Mouse (Mus musculus) heart, embryonic 14.5 days (tissue): ENCODE data around the gene Mzf1. TPM values are rescaled to one million over a fixed set of nuclear protein-coding genes. Genes with fewer than 3 reads are reported as not detected.

ENCODE experiments used
- ATAC-seq: fragments of 200-750 bp; cut with Nextera tagmentation; 2 replicates; pipeline ENCODE4 v1.8.0; 2017; ENCODE audit warnings: low read depth, moderate TSS enrichment; ENCODE audit not compliant: insufficient number of reproducible peaks, insufficient read depth, low FRiP score
- H3K27ac ChIP-seq, 2 experiments: fragments of 200-500 bp in 1 of 2; fragments of 300-500 bp in 1 of 2; sonication (generic) in 1 of 2; replicated peaks in 1 of 2; 2 replicates each; pipeline ENCODE4 v1.5.1; 2012 to 2014; ENCODE audit warnings: low read depth in 2 of 2, low read length in 2 of 2, control low read depth in 1 of 2, mild to moderate bottlenecking in 1 of 2, mixed read lengths in 1 of 2; ENCODE audit not compliant: control insufficient read depth in 1 of 2, insufficient read depth in 1 of 2
- H3K27me3 ChIP-seq: fragments of 300-500 bp; sonication (generic); 2 replicates; pipeline ENCODE4 v1.6.1; 2014; ENCODE audit warnings: mild to moderate bottlenecking, low read length, control low read depth; ENCODE audit not compliant: control insufficient read depth, insufficient read depth
- H3K36me3 ChIP-seq: fragments of 300-500 bp; sonication (generic); 2 replicates; pipeline ENCODE4 v1.6.1; 2014; ENCODE audit warnings: mild to moderate bottlenecking, control low read depth, low read length, mixed read lengths; ENCODE audit not compliant: control insufficient read depth, insufficient read depth
- H3K4me1 ChIP-seq, 2 experiments: fragments of 200-500 bp in 1 of 2; fragments of 300-500 bp in 1 of 2; sonication (generic) in 1 of 2; 2 replicates each; pipeline ENCODE4 v1.6.1; 2012 to 2014; ENCODE audit warnings: low read length in 2 of 2, control low read depth in 1 of 2, mixed read lengths in 1 of 2; ENCODE audit not compliant: control insufficient read depth in 2 of 2, insufficient read depth in 2 of 2
- H3K4me2 ChIP-seq: fragments of 300-500 bp; sonication (generic); 2 replicates; pipeline ENCODE4 v1.6.1; 2014; ENCODE audit warnings: mild to moderate bottlenecking, low read length
- H3K4me3 ChIP-seq, 2 experiments: fragments of 200-500 bp in 1 of 2; fragments of 300-500 bp in 1 of 2; sonication (generic) in 1 of 2; 2 replicates each; pipeline ENCODE4 v1.5.1; 2012 to 2014; ENCODE audit warnings: low read length in 2 of 2, mild to moderate bottlenecking in 2 of 2, control low read depth in 1 of 2, low read depth in 1 of 2, moderate library complexity in 1 of 2; ENCODE audit not compliant: control insufficient read depth in 1 of 2, insufficient read depth in 1 of 2
- H3K9ac ChIP-seq: fragments of 300-500 bp; sonication (generic); 2 replicates; pipeline ENCODE4 v1.6.1; 2014; ENCODE audit warnings: mild to moderate bottlenecking, low read length
- H3K9me3 ChIP-seq: fragments of 300-500 bp; sonication (generic); 2 replicates; pipeline ENCODE4 v1.6.1; 2016; ENCODE audit warnings: low read length, control low read depth; ENCODE audit not compliant: control insufficient read depth
- WGBS: fragments of 180-500 bp; shearing (Covaris S2); extraction: QIAGEN DNeasy Blood & Tissue Kit; methylation state at CpG from one replicate; pipeline ENCODE4 v1.1.7; 2014; 5-methylcytosine and 5-hydroxymethylcytosine counted together
- polyA plus RNA-seq: library from polyadenylated mRNA; unstranded; fragments of >200 nt; fragmentation: Nextera tagmentation; extraction: Ambion mirVana; gene quantifications from 2 replicates; pipeline ENCODE4 v1.2.1, GENCODE M21; 2014

Mzf1 gene
- polyA plus RNA-seq, 1 experiment from 2014 or later: 1.4 TPM

DNA sequence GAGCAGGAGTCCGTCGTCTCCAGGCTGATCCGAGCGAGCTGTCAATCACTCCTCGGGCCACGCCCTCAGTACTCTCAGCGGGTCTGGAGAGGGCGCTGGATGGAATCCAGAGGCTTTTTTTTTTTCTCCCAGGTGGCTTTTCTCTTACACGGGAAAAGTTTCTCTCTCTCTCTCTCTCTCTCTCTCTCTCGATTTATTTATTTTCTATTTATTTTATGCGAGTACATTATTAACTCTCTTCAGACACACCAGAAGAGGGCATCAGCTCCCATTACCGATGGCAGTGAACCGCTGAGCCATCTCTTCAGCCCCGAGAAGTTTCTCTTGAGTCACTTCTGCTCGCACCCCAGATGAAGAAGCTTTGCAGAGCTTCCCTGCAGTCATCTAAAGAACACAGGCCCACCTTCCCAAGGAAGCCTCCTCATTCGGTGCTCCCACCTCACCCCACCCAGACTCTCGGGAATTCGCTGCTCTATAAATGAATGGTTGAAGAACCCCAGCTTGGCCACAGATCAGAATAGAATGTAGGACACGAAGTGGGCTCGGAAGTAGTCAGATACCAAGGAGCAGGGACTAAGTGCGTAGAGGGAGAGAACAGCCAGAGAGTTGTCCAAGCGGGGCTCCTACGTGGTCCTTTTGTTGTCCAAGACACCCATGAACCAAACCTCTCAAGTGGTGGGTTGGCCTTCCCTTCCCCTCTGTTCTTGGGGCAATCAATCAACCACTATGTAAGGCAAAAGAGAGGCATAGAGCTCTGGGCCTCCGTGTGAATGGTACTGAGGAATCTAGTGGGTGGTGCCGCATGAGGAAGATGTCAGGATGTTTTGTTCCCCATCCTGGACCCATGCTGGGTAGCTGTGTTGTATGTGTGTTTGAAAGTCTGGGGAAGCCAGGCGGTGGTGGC lies 44.3 kb downstream of the Mzf1 start, which contains the start of gene Zbtb45:
TSS of gene Zbtb45 (minus strand) at position 30 of the 904 bp plus-strand sequence.
- Histone ChIP-seq H3K4me3 (peak within 1 kb of the TSS; percentile 76 to 84), H3K36me3 (peaks cover 28% of the 10 kb centered on the region), H3K9me3 (no peaks in the 10 kb centered on the region), H3K27me3 (peaks cover 6% of the 10 kb centered on the region; the same call in 1 of the 2 replicates), H3K9ac (peak within 1 kb of the TSS; percentile 91), H3K27ac (peak within 1 kb of the TSS; percentile 94 to 95), H3K4me1 (peaks cover 6 to 13% of the 10 kb centered on the region in 2 experiments), H3K4me2 (peak within 1 kb of the TSS; percentile 94)
- peak; percentile 80; the same call in 1 of the 2 replicates for ATAC-seq
- WGBS: 17% methylated on average over 26 of the region's 26 CpGs

DNA sequence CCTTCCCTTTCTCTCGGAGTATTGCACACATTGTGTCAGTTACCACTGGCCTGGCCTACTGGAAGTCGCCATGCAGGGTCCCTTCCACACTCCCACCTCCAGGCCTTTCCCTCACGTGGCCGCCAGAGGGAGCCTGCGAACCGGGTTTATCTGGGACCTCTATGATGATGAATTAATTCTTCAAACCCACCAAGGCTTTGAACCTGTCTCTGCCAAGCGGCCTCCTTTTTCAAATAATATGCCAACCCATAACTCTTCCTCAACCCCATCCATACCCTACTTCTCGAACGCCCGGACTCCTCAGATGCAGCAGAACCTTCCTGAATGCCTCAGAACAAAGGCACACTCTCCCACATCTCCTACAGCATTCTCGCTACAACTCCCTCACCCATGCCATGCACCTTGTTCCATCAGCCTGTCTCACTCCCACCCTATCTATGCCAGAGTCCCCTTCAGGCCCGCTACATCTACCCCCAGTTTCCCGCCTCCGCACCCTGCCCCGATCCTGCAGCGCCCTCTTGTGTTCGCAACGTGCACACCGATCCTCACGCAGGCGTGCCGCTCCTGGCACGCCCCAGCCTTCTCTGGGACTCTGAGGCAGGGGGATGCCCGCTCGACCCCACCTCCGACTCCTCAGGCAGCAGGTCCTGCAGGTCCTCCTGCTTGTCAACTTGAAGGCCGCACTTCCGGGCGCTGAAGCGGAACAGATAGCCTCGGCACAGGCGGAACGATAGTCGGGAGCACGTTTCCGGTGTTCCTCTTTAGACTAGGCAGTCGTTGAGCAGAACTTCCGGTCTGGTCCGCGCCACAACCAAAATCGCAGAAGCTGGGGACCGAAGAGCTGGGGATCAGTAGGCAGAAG lies 45.2 kb downstream of the Mzf1 start:
- Histone ChIP-seq H3K36me3 (peaks cover 36% of the 10 kb centered on the region), H3K9me3 (no peaks in the 10 kb centered on the region), H3K4me3 (peak overlapping the region; percentile 76 to 84), H3K4me1 (peaks cover 6 to 13% of the 10 kb centered on the region in 2 experiments), H3K27me3 (peaks cover 6% of the 10 kb centered on the region; the same call in 1 of the 2 replicates), H3K27ac (peak overlapping the region; percentile 94 to 95), H3K9ac (peak overlapping the region; percentile 91), H3K4me2 (peak overlapping the region; percentile 94)
- ATAC-seq: peak; percentile 62
- WGBS: under 1% methylated on average over 42 of the region's 42 CpGs

DNA sequence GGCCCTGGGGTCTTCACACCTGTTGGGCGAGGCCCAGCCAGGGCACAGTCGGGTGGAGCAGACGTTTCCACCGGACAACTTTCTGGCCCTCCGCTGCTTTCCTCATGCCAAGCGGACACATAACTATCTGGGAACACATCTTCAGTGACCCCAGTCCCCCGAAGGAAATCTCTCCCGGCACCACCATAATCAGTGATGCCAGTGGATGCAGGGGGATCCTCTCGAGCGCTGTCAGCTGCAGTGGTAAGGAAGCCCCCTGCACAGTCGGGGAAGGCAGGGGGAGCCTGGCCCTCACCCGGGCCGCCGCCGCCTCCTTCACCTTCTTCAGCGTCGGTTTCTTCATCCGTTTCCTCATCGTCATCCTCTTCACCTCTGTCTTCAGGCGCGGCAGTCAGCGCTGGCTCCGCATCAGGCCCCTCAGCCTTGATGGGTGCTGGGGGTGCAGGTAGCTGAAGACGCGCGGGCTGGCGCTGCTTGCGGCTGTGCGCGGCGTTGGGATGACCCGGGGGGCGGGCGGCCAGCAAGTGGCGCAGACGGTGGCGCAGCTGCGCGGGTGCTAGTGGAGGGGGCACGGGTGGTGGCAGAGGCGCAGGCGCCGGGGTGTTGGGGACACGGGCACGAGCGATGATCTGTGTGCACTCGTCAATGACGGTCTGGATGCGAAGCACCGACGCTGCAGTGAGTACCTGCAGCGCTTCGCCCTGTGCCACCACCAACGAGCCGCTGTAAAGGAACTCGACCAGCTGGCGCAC lies 47.0 kb downstream of the Mzf1 start:
- H3K9ac ChIP-seq: no peak overlapping the region
- H3K9me3 ChIP-seq: no peaks in the 10 kb centered on the region
- 43% methylated on average over 57 of the region's 57 CpGs for WGBS
- peaks cover 37% of the 10 kb centered on the region for H3K36me3 ChIP-seq
- ATAC-seq: no peak
- H3K4me3 ChIP-seq: no peak overlapping the region
- H3K27ac ChIP-seq: no peak overlapping the region
- H3K4me1 ChIP-seq: peaks cover 6 to 13% of the 10 kb centered on the region in 2 experiments
- no peak overlapping the region for H3K4me2 ChIP-seq
- H3K27me3 ChIP-seq: peaks cover 6% of the 10 kb centered on the region; the same call in 1 of the 2 replicates

DNA sequence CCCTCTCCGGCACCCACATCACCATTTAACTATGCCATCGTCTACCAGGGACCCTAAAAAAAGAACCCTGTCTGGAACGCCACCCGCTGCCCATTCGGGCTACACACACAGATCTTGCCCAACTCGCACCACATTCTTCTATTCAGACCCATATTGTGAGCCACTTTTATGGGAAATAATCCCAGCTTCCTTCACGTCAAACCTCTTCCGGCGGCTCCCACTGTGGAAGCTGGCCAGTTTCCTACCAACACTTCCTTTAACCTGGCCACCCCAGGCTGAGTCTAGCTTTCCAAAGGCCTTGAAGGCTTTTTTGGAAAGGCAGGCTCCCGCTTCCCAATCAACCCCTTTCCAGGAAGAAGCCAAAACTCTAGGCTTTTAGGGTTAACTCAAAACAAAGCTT lies 48.0 kb downstream of the Mzf1 start:
- Histone ChIP-seq H3K4me1 (peaks cover 6 to 13% of the 10 kb centered on the region in 2 experiments), H3K4me2 (no peak overlapping the region), H3K9ac (no peak overlapping the region), H3K27ac (no peak overlapping the region), H3K36me3 (peaks cover 37% of the 10 kb centered on the region), H3K9me3 (no peaks in the 10 kb centered on the region), H3K27me3 (peaks cover 6% of the 10 kb centered on the region; the same call in 1 of the 2 replicates), H3K4me3 (no peak overlapping the region)
- WGBS: 85% methylated on average over 10 of the region's 10 CpGs
- ATAC-seq: no peak

DNA sequence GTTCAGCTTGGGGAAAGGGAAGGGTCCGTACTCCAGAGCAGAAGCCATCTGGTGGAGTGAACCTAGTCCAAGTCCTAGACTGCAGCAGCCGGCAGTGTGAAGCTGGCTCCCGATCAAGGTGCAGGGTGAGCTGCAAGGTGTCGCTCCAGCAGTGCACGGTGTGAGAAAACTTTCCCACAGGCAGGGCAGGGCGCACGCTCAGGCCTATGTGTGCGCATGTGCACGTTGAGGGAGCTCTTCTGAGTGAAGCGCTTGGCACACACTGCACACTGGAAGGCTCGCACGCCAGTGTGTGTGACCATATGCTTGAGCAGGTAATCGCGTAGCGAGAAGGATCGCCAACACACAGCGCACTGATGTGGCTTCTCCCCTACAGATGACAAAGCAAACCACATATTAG lies 48.6 kb downstream of the Mzf1 start:
- Histone ChIP-seq H3K9me3 (no peaks in the 10 kb centered on the region), H3K27ac (no peak overlapping the region), H3K36me3 (peaks cover 37% of the 10 kb centered on the region), H3K9ac (no peak overlapping the region), H3K4me2 (no peak overlapping the region), H3K27me3 (peaks cover 6% of the 10 kb centered on the region; the same call in 1 of the 2 replicates), H3K4me1 (peaks cover 6 to 13% of the 10 kb centered on the region in 2 experiments), H3K4me3 (no peak overlapping the region)
- ATAC-seq: no peak
- 90% methylated on average over 17 of the region's 17 CpGs for WGBS

DNA sequence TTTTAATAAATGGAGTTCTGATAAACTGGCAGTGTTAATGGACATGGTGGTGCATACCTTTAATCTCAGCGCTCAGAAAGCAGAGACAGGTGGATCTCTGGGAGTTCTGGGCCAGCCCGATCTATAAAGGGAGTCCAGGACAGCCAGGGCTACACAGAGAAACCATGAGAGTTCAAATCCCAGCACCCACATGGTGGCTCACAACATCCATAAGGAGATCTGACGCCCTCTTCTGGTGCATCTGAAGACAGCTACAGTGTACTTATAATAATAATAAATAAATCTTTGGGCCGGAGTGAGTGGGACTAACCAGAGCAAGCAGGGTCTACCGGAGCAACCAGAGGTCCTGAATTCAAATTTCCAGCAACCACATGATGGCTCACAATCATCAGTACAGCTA lies 51.2 kb downstream of the Mzf1 start:
- Histone ChIP-seq H3K4me1 (no peaks in the 10 kb centered on the region), H3K9me3 (no peaks in the 10 kb centered on the region), H3K9ac (no peak overlapping the region), H3K4me2 (no peak overlapping the region), H3K27me3 (peaks cover 6% of the 10 kb centered on the region; the same call in 1 of the 2 replicates), H3K4me3 (no peak overlapping the region), H3K27ac (no peak overlapping the region), H3K36me3 (peaks cover 37% of the 10 kb centered on the region)
- 77% methylated on average over 5 of the region's 5 CpGs for WGBS
- no peak for ATAC-seq

DNA sequence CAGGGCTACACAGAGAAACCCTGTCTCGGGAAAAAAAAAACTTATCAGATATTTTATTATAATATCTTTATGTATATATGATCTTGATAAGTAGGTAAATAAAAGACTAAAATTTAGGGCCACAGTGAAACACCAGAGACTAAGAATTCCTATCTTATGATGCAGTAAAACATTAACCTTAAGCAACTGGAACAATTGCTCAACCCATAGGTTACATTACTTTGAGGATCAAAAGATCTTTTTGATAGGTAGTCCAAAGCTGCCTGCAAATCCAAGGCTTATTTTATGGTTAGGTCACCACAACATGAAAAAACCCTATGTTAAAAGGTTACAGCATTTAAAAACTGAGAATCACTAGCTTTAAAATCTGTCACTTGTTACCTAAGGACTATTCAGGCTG lies 53.0 kb downstream of the Mzf1 start:
- 57% methylated on average over 1 of the region's 1 CpGs for WGBS
- Histone ChIP-seq H3K27me3 (no peaks in the 10 kb centered on the region), H3K36me3 (peaks cover 20% of the 10 kb centered on the region), H3K4me1 (no peaks in the 10 kb centered on the region), H3K9ac (no peak overlapping the region), H3K4me2 (no peak overlapping the region), H3K9me3 (no peaks in the 10 kb centered on the region), H3K27ac (no peak overlapping the region), H3K4me3 (no peak overlapping the region)
- ATAC-seq: no peak
